Mouse (Mus musculus) heart, embryonic 13.5 days (tissue): ENCODE measurements around the gene 1700069L16Rik. TPM values are rescaled to one million over a fixed set of nuclear protein-coding genes. Genes with fewer than 3 reads are reported as not detected.

Experiments
- ATAC-seq: fragments of 200-750 bp; cut with Nextera tagmentation; 2 replicates; pipeline ENCODE4 v1.8.0; 2017; ENCODE audit warnings: moderate TSS enrichment; ENCODE audit not compliant: insufficient number of reproducible peaks, low FRiP score, low TSS enrichment; ENCODE audit errors: extremely low read depth
- H3K27ac ChIP-seq: fragments of 300-500 bp; sonication (generic); replicated peaks from 2 replicates; pipeline ENCODE4 v1.5.1; 2015; ENCODE audit warnings: moderate library complexity, mild to moderate bottlenecking, inconsistent platforms
- H3K27me3 ChIP-seq: fragments of 300-500 bp; sonication (generic); replicated peaks from 2 replicates; pipeline ENCODE4 v1.6.1; 2015; ENCODE audit warnings: mild to moderate bottlenecking, inconsistent platforms
- H3K36me3 ChIP-seq: fragments of 300-500 bp; sonication (generic); 2 replicates; pipeline ENCODE4 v1.6.1; 2015; ENCODE audit warnings: mild to moderate bottlenecking, inconsistent platforms
- H3K4me1 ChIP-seq: fragments of 300-500 bp; sonication (generic); 2 replicates; pipeline ENCODE4 v1.6.1; 2015; ENCODE audit warnings: inconsistent platforms
- H3K4me2 ChIP-seq: fragments of 300-500 bp; sonication (generic); 2 replicates; pipeline ENCODE4 v1.6.1; 2015; ENCODE audit warnings: inconsistent platforms, mild to moderate bottlenecking, moderate library complexity
- H3K4me3 ChIP-seq: fragments of 300-500 bp; sonication (generic); 2 replicates; pipeline ENCODE4 v1.5.1; 2015; ENCODE audit warnings: moderate library complexity, mild to moderate bottlenecking, inconsistent platforms
- H3K9ac ChIP-seq: fragments of 300-500 bp; sonication (generic); 2 replicates; pipeline ENCODE4 v1.6.1; 2015; ENCODE audit warnings: inconsistent platforms, mild to moderate bottlenecking, moderate library complexity
- H3K9me3 ChIP-seq: fragments of 300-500 bp; sonication (generic); 2 replicates; pipeline ENCODE4 v1.6.1; 2016; ENCODE audit warnings: inconsistent platforms
- WGBS: fragments of 180-500 bp; shearing (Covaris S2); methylation state at CpG from one replicate; pipeline ENCODE4 v1.1.7; 2015; ENCODE audit warnings: mixed read lengths; 5-methylcytosine and 5-hydroxymethylcytosine counted together
- polyA plus RNA-seq: library from polyadenylated mRNA; unstranded; fragments of >200 nt; fragmentation: Nextera tagmentation; extraction: Ambion mirVana; gene quantifications from 2 replicates; pipeline ENCODE4 v1.2.1, GENCODE M21; 2015

1700069L16Rik gene
- polyA plus RNA-seq, 1 experiment from 2014 or later: not detected

DNA sequence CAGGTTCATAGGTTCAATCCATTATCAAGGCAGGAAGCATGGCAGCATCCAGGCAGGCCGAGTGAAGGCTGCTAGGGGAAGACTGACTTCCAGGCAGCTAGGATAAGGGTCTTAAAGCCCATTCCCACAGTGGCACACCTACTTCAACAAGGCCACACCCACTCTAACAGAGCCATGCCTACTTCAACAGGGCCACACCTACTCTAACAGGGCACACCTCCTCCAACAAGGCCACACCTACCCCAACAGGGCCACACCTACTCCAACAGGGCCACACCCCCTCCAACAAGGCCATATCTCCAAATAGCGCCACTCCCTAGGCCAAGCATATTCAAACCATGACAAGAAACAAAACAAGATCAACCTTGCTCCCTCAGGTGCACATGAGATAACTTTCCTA is 11.7 kb downstream of the 1700069L16Rik start:
- Histone ChIP-seq H3K9ac (no peak overlapping the region), H3K4me1 (no peaks in the 10 kb centered on the region), H3K27ac (no peak overlapping the region), H3K9me3 (no peaks in the 10 kb centered on the region), H3K36me3 (no peaks in the 10 kb centered on the region), H3K4me3 (no peak overlapping the region), H3K27me3 (peaks cover 14% of the 10 kb centered on the region; the same call in 1 of the 2 replicates), H3K4me2 (no peak overlapping the region)
- no peak for ATAC-seq
- 56% methylated on average over 2 of the region's 2 CpGs for WGBS

DNA sequence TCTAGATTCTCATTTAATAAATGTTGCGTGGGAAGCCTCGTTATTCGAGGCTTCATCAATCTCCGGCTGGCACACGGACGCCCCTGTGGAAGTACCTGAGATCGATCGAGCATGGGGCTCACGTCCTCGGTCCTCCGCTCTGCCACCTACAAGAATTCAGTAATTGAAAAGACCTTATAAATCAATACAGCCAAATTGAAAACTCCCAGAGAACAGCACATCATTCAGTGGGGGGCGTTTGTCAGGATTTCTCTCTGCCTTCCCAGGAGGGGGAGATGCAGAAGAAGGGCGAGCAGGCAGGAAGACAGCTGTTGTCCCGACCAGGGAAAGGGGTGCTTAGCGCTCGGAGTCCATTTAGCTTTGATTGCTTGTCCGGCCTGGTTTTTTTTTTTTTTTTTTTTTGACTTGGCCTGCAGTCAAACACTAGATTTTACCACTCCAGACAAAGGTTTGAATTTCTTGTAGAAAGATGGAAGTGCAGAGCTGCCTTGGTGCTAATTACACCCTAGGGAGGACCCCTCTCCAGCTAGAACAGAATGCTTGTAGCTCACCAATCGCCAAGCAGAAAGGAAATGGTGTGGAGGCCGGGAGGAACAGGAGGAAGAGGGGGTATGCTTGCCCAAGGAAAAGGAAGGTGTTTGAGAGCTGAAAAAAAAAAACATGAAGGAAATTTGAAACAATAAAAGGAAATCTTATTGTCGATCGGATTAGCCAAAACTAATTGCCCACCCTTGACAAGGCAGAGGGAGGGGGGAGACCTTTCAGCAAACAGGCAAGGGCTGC is 20.6 kb downstream of the 1700069L16Rik start:
- Histone ChIP-seq H3K27ac (no peak overlapping the region), H3K4me2 (no peak overlapping the region), H3K4me3 (no peak overlapping the region), H3K4me1 (no peaks in the 10 kb centered on the region), H3K36me3 (no peaks in the 10 kb centered on the region), H3K27me3 (peaks cover 20% of the 10 kb centered on the region), H3K9me3 (no peaks in the 10 kb centered on the region), H3K9ac (no peak overlapping the region)
- ATAC-seq: no peak
- WGBS: 50% methylated on average over 21 of the region's 21 CpGs

DNA sequence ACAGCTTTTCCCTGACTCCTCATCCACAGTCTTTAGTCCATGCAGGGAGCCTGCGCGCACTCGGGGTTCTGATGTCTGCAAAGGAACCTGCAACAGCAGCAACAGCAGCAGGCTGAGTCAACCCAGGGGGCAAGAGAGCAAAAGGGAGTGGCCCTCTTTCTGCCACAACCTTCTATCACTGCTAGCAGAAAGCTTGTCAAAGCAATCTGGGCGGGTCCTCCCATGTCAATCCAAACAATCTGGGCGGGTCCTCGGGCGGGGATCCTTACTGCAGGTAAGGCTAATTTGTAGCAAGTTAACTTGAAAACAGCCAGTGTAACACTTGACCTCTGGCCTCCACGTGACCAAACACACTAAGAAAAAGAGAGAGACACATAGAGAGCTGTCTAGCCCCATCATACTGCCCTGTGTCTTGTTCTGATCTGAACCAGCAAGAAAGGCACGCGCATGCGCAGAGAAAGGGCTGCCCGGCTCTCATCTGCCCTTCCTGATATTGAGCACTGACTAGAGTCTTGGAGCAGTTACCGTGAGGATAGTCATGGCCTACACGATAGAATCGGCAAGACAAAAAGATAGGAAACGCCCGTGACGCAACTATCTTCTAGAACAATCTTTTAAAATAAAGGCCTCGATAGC is 24.1 kb downstream of the 1700069L16Rik start:
- Histone ChIP-seq H3K9ac (no peak overlapping the region), H3K4me1 (no peaks in the 10 kb centered on the region), H3K27ac (no peak overlapping the region), H3K27me3 (peaks cover 21% of the 10 kb centered on the region), H3K4me2 (no peak overlapping the region), H3K4me3 (no peak overlapping the region), H3K36me3 (no peaks in the 10 kb centered on the region), H3K9me3 (no peaks in the 10 kb centered on the region)
- ATAC-seq: no peak
- 70% methylated on average over 19 of the region's 19 CpGs for WGBS

DNA sequence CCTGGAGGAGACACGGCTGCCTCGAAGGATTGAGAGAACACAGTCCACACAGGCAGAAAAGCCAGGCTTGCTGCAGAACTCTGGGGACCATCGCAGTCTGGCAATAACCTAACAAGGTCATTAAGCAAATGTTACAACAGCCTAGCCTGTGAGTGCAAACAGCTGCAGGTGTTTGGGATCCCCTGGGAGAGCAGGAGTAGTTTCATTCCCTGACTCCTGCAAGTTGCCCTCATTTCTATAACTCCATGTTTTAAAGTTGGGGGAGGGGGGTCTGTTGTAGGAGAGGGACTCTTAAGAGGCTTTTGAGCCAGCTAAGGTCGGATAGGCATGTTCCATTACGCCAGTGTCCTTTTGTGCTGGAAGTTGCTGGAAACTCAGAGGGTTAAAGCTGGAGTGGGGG is 30.2 kb downstream of the 1700069L16Rik start:
- no peaks in the 10 kb centered on the region for H3K36me3 ChIP-seq
- peaks cover 7% of the 10 kb centered on the region for H3K27me3 ChIP-seq
- H3K9ac ChIP-seq: no peak overlapping the region
- no peak overlapping the region for H3K4me3 ChIP-seq
- H3K27ac ChIP-seq: no peak overlapping the region
- no peaks in the 10 kb centered on the region for H3K4me1 ChIP-seq
- ATAC-seq: no peak
- H3K4me2 ChIP-seq: no peak overlapping the region
- no peaks in the 10 kb centered on the region; the same call in 1 of the 2 replicates for H3K9me3 ChIP-seq
- WGBS: 44% methylated on average over 5 of the region's 5 CpGs

DNA sequence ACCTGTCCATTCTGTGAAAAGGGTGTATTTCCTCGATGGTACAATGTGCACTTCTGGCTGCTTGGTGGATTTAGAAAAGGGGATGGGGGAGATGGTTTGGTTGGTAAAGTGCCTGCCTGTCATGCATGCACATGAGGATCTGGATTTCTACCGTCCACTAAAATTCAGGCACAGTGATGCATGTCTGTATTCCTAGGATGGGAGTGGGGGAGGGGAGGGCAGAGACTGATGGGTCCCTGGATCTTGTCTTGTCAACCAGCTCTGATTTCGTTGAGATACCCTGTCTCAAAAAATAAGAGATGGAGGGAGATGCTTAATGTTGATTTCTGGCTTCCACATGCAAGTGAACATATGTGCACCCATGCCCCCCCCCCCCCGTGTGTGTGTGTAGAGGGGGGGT is 30.6 kb downstream of the 1700069L16Rik start:
- H3K4me3 ChIP-seq: no peak overlapping the region
- no peaks in the 10 kb centered on the region for H3K4me1 ChIP-seq
- no peaks in the 10 kb centered on the region; the same call in 1 of the 2 replicates for H3K9me3 ChIP-seq
- no peak overlapping the region for H3K9ac ChIP-seq
- ATAC-seq: no peak
- no peak overlapping the region for H3K27ac ChIP-seq
- H3K27me3 ChIP-seq: peaks cover 7% of the 10 kb centered on the region
- no peaks in the 10 kb centered on the region for H3K36me3 ChIP-seq
- no peak overlapping the region for H3K4me2 ChIP-seq
- WGBS: 52% methylated on average over 4 of the region's 4 CpGs

DNA sequence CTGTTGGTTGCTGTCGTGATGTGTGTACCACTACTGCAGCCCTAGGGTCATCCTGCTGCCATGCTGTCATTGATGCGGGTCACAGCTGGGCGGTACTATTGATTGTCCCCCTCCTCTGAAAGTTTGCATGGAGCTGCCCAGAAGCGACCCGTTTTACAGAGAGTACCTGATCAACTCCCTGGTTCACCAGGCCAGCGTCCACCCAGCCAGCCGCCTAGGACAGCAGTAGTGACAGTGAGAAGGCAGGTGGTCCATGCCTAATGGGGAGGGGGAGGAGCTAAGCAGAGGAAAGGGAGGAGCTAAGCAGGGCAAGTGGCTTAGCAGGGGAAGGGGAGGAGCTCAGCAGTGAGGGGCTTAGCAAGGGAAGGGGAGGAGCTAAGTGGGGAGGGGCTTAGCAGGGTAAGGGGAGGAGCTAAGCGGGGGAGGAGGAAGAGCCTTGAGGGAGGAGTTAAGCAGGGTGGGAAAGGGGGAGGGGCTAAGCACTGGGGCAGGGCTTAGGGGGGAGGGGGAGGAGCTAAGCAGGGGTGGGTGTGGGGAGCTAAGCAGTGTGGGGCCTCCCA is 31.3 kb downstream of the 1700069L16Rik start:
- H3K4me3 ChIP-seq: no peak overlapping the region
- no peaks in the 10 kb centered on the region for H3K4me1 ChIP-seq
- WGBS: 79% methylated on average over 8 of the region's 8 CpGs
- peaks cover 7% of the 10 kb centered on the region for H3K27me3 ChIP-seq
- H3K27ac ChIP-seq: no peak overlapping the region
- no peaks in the 10 kb centered on the region; the same call in 1 of the 2 replicates for H3K9me3 ChIP-seq
- H3K36me3 ChIP-seq: no peaks in the 10 kb centered on the region
- no peak overlapping the region for H3K9ac ChIP-seq
- H3K4me2 ChIP-seq: no peak overlapping the region
- no peak for ATAC-seq

DNA sequence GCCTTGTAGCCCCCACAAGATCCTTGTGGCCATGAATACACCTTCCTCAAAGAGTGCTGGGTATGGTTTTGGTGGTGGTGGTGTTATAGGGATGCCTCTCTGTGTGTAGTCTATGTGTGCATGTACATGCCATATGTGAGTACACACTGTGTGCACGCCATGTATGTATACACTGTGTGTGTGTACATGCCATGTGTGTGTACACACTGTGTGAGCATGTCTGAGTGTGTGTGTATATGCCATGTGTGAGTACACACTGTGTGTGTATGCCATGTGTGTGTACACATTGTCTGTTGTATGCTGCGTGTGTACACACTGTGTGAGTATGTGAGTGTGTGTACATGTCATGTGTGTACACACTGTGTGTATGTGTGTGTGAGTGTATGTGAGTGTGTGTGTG is 33.7 kb downstream of the 1700069L16Rik start:
- Histone ChIP-seq H3K27me3 (no peaks in the 10 kb centered on the region; the same call in none of the 2 replicates), H3K36me3 (no peaks in the 10 kb centered on the region), H3K27ac (no peak overlapping the region), H3K9ac (no peak overlapping the region), H3K9me3 (no peaks in the 10 kb centered on the region; the same call in 1 of the 2 replicates), H3K4me1 (no peaks in the 10 kb centered on the region), H3K4me2 (no peak overlapping the region), H3K4me3 (no peak overlapping the region)
- 88% methylated on average over 2 of the region's 2 CpGs for WGBS
- ATAC-seq: no peak

DNA sequence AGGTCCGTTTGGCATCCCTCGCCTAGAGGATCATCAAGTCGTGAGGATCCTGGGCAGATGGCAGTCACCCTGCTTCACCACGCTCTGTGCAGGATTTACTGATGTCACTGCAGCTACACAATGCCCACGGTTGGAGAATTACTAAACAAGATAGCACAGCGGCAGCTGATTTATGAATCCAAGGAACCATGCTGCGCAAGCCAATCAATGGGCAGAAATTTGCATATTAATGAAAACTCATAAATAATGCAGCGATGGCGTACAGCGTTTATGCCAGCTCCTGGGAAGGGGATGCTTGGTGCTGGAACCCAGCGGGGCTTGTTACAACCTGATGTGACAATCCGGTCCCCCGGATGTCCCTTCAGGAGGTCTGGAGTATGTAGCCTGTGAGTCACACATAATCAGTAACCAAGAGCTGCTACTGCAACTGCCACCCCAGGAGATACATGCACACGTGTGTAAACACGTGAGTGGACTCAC is 34.5 kb downstream of the 1700069L16Rik start:
- no peak overlapping the region for H3K4me2 ChIP-seq
- no peaks in the 10 kb centered on the region for H3K36me3 ChIP-seq
- no peak overlapping the region for H3K27ac ChIP-seq
- 76% methylated on average over 15 of the region's 15 CpGs for WGBS
- no peak for ATAC-seq
- no peak overlapping the region for H3K4me3 ChIP-seq
- no peaks in the 10 kb centered on the region for H3K4me1 ChIP-seq
- H3K27me3 ChIP-seq: no peaks in the 10 kb centered on the region; the same call in none of the 2 replicates
- no peaks in the 10 kb centered on the region; the same call in 1 of the 2 replicates for H3K9me3 ChIP-seq
- no peak overlapping the region for H3K9ac ChIP-seq

DNA sequence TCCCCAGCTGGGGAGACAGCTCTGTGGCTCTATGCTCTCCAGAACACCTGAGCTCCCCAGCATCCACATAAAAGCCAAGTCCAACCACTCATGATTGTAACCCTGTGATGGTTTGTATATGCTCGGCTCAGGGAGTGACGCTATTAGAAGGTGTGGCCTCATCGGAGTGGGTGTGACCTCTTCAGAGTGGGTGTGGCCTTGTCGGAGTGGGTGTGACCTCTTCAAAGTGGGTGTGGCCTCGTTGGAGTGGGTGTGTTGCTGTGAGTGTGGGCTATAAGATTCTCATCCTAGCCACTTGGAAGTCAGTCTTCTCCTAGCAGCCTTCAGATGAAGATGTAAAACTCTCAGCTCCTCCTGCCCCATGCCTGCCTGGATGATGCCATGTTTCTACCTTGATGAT is 37.1 kb downstream of the 1700069L16Rik start:
- H3K4me3 ChIP-seq: no peak overlapping the region
- WGBS: 60% methylated on average over 5 of the region's 5 CpGs
- H3K36me3 ChIP-seq: no peaks in the 10 kb centered on the region
- no peaks in the 10 kb centered on the region for H3K9me3 ChIP-seq
- H3K4me2 ChIP-seq: no peak overlapping the region
- no peaks in the 10 kb centered on the region; the same call in 1 of the 2 replicates for H3K27me3 ChIP-seq
- ATAC-seq: no peak
- no peaks in the 10 kb centered on the region for H3K4me1 ChIP-seq
- H3K9ac ChIP-seq: no peak overlapping the region
- H3K27ac ChIP-seq: no peak overlapping the region

DNA sequence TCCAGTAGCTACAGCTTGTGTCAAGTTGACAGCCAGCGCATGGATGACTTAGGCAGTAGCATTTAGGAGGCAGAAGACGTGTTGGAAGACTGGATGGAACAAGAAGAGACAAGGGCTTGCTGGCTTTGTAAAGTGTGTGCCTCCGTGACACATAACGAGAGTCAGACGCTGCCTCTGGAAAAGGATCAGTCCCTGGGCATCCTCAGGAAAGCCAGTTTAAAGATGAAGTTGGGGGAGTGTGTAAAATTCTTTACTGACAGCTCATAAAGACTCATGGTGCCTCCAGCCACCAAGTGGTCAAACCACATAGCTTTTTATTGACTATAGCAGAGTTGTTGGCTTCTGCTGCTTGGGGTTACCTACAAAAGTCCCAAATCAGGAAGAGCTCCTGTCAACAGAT is 39.1 kb downstream of the 1700069L16Rik start:
- Histone ChIP-seq H3K4me2 (no peak overlapping the region), H3K4me3 (no peak overlapping the region), H3K27me3 (no peaks in the 10 kb centered on the region; the same call in 1 of the 2 replicates), H3K9me3 (0 out of 2 replicates have a peak, but pooled peaks cover 2% of the 10 kb centered on the region), H3K9ac (no peak overlapping the region), H3K27ac (no peak overlapping the region), H3K36me3 (no peaks in the 10 kb centered on the region), H3K4me1 (no peaks in the 10 kb centered on the region)
- no peak for ATAC-seq
- WGBS: 52% methylated on average over 5 of the region's 5 CpGs

DNA sequence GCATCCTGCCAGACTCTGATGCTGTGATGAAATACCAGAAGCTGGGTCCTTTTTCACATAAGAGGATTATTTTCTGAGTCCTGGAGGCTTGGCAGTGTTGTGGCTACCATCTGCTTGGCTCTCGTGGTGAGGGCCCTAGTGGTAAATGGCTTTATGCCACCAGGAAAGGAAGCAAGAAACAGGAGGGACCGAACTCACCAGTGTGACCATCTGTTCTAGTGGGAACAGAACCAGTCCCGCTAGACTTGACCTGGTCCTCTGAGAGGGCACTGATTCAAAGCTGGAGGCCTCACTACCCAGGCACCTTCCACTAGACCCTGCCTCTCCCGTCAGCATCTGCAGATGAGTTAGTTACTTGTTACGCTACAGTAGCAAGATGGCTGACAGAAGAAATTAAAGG is 41.3 kb downstream of the 1700069L16Rik start:
- H3K4me3 ChIP-seq: no peak overlapping the region
- WGBS: 69% methylated on average over 5 of the region's 5 CpGs

More for the DNA sequence above, 41.3 kb downstream of the 1700069L16Rik start:
- Histone ChIP-seq H3K9me3 (peaks cover 6% of the 10 kb centered on the region; the same call in 1 of the 2 replicates), H3K36me3 (no peaks in the 10 kb centered on the region), H3K4me2 (no peak overlapping the region), H3K27me3 (no peaks in the 10 kb centered on the region), H3K4me1 (no peaks in the 10 kb centered on the region), H3K9ac (no peak overlapping the region), H3K27ac (no peak overlapping the region)
- ATAC-seq: no peak
